27 mouse cellular contexts compared by ENCODE assay signal in the genomic region with DNA sequence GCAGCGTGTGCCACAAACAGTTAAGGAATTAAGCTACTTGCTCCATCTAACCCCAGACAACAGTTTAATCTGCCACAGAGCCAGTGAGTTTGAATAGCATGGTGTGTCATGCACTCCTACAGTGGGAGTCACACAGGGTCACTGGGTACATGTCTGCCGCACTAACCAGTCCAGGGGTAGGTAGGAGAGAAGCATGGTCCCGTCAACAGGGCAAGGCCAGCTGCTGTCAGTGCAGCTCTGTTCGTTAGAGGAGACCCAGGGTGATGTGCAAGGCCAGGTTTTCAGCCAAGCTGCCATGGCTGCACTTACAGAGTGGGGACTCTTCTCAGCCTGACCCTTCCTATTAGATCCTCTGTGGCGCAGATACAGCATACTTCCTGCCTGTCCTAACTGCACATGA.
DNase-seq lines count a peak whose midpoint lies in the region; ATAC-seq and TF ChIP-seq lines count a peak whose summit lies in the region.
"Had no signal": no experiment of that assay in that cellular context is flagged by ENCODE, and none has a peak within 500 bp of the region (broad histone marks: within the 10 kb centered on the region; RNA-seq: fewer than 3 reads in every experiment).

No protein-coding gene starts in this region.

- H3K27me3 ChIP-seq in kidney, postnatal 0 days (ENCODE audit: insufficient read depth, low read length): no peaks in the 10 kb centered on the region
- H3K27me3 ChIP-seq in intestine, embryonic 16.5 days (replicated peaks; ENCODE audit: control insufficient read depth, insufficient read depth, low read length): no peaks in the 10 kb centered on the region
- no peaks in the 10 kb centered on the region for H3K27me3 ChIP-seq in limb, embryonic 13.5 days
- H3K27me3 ChIP-seq: forebrain, embryonic 13.5 days; midbrain, embryonic 15.5 days; neural tube, embryonic 15.5 days had no signal

- no peaks in the 10 kb centered on the region for H3K9me3 ChIP-seq in kidney, postnatal 0 days (replicated peaks; ENCODE audit: low read length)
- H3K9me3 ChIP-seq in intestine, embryonic 16.5 days (ENCODE audit: control insufficient read depth, low read length): no peaks in the 10 kb centered on the region
- H3K9me3 ChIP-seq in limb, embryonic 13.5 days: no peaks in the 10 kb centered on the region
- H3K9me3 ChIP-seq: forebrain, embryonic 13.5 days; midbrain, embryonic 15.5 days; neural tube, embryonic 15.5 days had no signal

- TF ChIP-seq CTCF in kidney, postnatal 0 days (IDR thresholded peaks at IDR 0.05; ENCODE audit: low read depth): no peak

- H3K9ac ChIP-seq in kidney, postnatal 0 days (ENCODE audit: low read depth, low read length): no peak overlapping the region
- H3K9ac ChIP-seq in intestine, embryonic 16.5 days (ENCODE audit: low read depth, low read length): no peak overlapping the region
- peak overlapping the region; percentile 31 for H3K9ac ChIP-seq in limb, embryonic 13.5 days
- H3K9ac ChIP-seq: forebrain, embryonic 13.5 days; hindbrain, embryonic 14.5 days; liver, embryonic 14.5 days; midbrain, embryonic 15.5 days; neural tube, embryonic 15.5 days had no signal

- 51% methylated on average over 5 of the region's 5 CpGs for WGBS in kidney, postnatal 0 days
- 74% methylated on average over 5 of the region's 5 CpGs for WGBS in intestine, embryonic 16.5 days
- 58% methylated on average over 5 of the region's 5 CpGs for WGBS in limb, embryonic 13.5 days

- ATAC-seq in kidney, postnatal 0 days (replicated peaks; ENCODE audit: low FRiP score, low read depth): no peak
- ATAC-seq in intestine, embryonic 16.5 days: peak; percentile 38
- ATAC-seq in limb, embryonic 13.5 days (ENCODE audit: low FRiP score, low read depth): no peak
- ATAC-seq: CD4-positive, CD25-positive, alpha-beta regulatory T cell, adult 4 months; forebrain, embryonic 13.5 days; inflammation-experienced regulatory T-cells, adult 6 months; midbrain, embryonic 15.5 days had no signal

- H3K4me2 ChIP-seq in kidney, postnatal 0 days (ENCODE audit: low read length): no peak overlapping the region
- H3K4me2 ChIP-seq in intestine, embryonic 16.5 days (ENCODE audit: low read depth, low read length): 0 out of 2 replicates have a peak overlapping the region, but pooled peaks have one; percentile 0
- H3K4me2 ChIP-seq in limb, embryonic 13.5 days (replicated peaks): no peak overlapping the region
- H3K4me2 ChIP-seq: forebrain, embryonic 13.5 days; heart, embryonic 11.5 days; hindbrain, embryonic 14.5 days; midbrain, embryonic 15.5 days; neural tube, embryonic 15.5 days had no signal

- H3K27ac ChIP-seq in kidney, postnatal 0 days: 0 out of 2 replicates have a peak overlapping the region, but pooled peaks have one; percentile 50
- no peak overlapping the region for H3K27ac ChIP-seq in intestine, embryonic 16.5 days (ENCODE audit: low read length)
- H3K27ac ChIP-seq in limb, embryonic 13.5 days: no peak overlapping the region
- H3K27ac ChIP-seq: forebrain, embryonic 13.5 days; hindbrain, embryonic 14.5 days; left cerebral cortex, adult 2 months; liver, embryonic 14.5 days; macrophage; midbrain, embryonic 15.5 days; neural tube, embryonic 15.5 days; stomach, postnatal 0 days had no signal

- H3K4me1 ChIP-seq in kidney, postnatal 0 days (replicated peaks; ENCODE audit: insufficient read depth, low read length): peaks cover 6% of the 10 kb centered on the region; the same call in 1 of the 2 replicates
- peaks cover 5% of the 10 kb centered on the region; the same call in 1 of the 2 replicates for H3K4me1 ChIP-seq in intestine, embryonic 16.5 days (ENCODE audit: control insufficient read depth, insufficient read depth, low read length)
- peaks cover 21% of the 10 kb centered on the region for H3K4me1 ChIP-seq in limb, embryonic 13.5 days
- H3K4me1 ChIP-seq: forebrain, embryonic 13.5 days; midbrain, embryonic 15.5 days; neural tube, embryonic 15.5 days had no signal

- no peak overlapping the region for H3K4me3 ChIP-seq in kidney, postnatal 0 days (replicated peaks; ENCODE audit: low read depth, low read length)
- no peak overlapping the region for H3K4me3 ChIP-seq in intestine, embryonic 16.5 days (ENCODE audit: low read length)
- no peak overlapping the region for H3K4me3 ChIP-seq in limb, embryonic 13.5 days
- H3K4me3 ChIP-seq: erythroblast, embryonic 14.5 days; forebrain, embryonic 13.5 days; left cerebral cortex, adult 2 months; midbrain, embryonic 15.5 days; neural tube, embryonic 15.5 days had no signal

- peak; percentile 15 for DNase-seq in kidney, adult 11 months
- no peak for DNase-seq in kidney, postnatal 36 days
- DNase-seq in kidney, postnatal 0 days (ENCODE audit: low spot score): no peak
- no peak for DNase-seq in kidney, adult 8-10 months
- no peak for DNase-seq in right cerebral cortex, postnatal 25 days
- DNase-seq: cerebellum, adult 11 months; cerebellum, adult 9-10 months; gastrocnemius, postnatal 10 days; heart, postnatal 36 days; liver; right cerebral cortex, postnatal 4 days; thymus, adult 2 months; thymus, postnatal 36 days had no signal

- H3K36me3 ChIP-seq in kidney, postnatal 0 days (ENCODE audit: insufficient read depth, low read length): no peaks in the 10 kb centered on the region
- H3K36me3 ChIP-seq in intestine, embryonic 16.5 days (ENCODE audit: control insufficient read depth, insufficient read depth, low read length): no peaks in the 10 kb centered on the region
- no peaks in the 10 kb centered on the region for H3K36me3 ChIP-seq in limb, embryonic 13.5 days
- H3K36me3 ChIP-seq: midbrain, embryonic 15.5 days; neural tube, embryonic 15.5 days had no signal
